Mouse (Mus musculus): ENCODE data around the gene Erbb4. TPM values are rescaled to one million over a fixed set of nuclear protein-coding genes. Genes with fewer than 3 reads are reported as not detected.

The Erbb4 gene
- polyA plus RNA-seq, 1 experiment from 2014 or later, result 15.6 TPM

DNA sequence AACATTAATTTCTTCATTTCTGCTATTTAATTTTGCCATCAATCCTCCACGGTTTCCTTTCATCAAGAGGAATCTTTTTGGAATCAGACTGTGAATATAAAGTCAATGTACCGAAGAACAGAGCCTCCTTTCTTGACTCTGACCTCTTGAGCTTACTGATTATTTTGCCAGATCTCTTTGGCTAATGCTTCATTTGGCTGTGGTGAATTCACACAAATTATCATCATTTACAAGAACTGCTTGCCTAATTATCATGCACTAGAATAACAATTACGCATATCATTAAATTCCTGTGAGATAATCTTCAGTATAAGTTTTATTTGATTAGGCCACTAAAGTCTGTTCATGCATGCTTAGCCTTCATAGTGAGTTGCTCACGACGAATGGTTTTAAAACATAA lies 345.4 kb downstream of the Erbb4 start:
- H3K9ac ChIP-seq (replicated peaks; ENCODE audit: low read depth, low read length), result no peak overlapping the region
- no peak overlapping the region for H3K27ac ChIP-seq (ENCODE audit: low read length)
- H3K4me3 ChIP-seq (replicated peaks; ENCODE audit: low read length), result no peak overlapping the region
- no peak for ATAC-seq
- 0 out of 2 replicates have a peak, but pooled peaks cover 2% of the 10 kb centered on the region for H3K4me1 ChIP-seq (replicated peaks; ENCODE audit: control insufficient read depth, insufficient read depth, low read length)
- no peaks in the 10 kb centered on the region for H3K27me3 ChIP-seq (replicated peaks; ENCODE audit: control insufficient read depth, insufficient read depth, low read length)
- H3K9me3 ChIP-seq (ENCODE audit: control insufficient read depth, low read length), result no peaks in the 10 kb centered on the region
- H3K4me2 ChIP-seq (ENCODE audit: low read length), result no peak overlapping the region
- WGBS, result 35% methylated on average over 5 of the region's 5 CpGs
- no peaks in the 10 kb centered on the region for H3K36me3 ChIP-seq (ENCODE audit: control insufficient read depth, insufficient read depth)

DNA sequence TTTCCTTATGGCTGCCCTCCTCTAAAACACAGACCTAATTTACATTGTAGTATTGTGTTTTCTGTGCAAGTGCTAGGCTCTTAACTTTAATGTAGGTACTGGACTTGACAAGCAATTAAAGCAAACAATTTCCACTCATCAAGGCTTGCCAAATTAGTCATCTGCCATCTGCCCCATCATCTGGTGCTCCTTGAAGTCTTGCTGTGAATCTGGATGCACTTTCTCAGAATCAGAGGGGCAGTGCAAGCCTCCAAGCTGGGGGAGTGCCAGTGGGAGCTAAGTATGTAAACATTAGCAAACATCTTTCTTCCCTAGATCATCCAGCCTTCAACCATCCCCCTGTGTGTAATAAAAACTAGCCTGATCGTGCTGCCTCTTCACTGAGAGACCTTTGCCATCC lies 358.9 kb downstream of the Erbb4 start:
- Histone ChIP-seq H3K4me3 (replicated peaks; ENCODE audit: low read length) (no peak overlapping the region), H3K4me1 (replicated peaks; ENCODE audit: control insufficient read depth, insufficient read depth, low read length) (peaks cover 4% of the 10 kb centered on the region; the same call in 1 of the 2 replicates), H3K9ac (replicated peaks; ENCODE audit: low read depth, low read length) (no peak overlapping the region), H3K9me3 (ENCODE audit: control insufficient read depth, low read length) (no peaks in the 10 kb centered on the region), H3K4me2 (ENCODE audit: low read length) (no peak overlapping the region), H3K27ac (ENCODE audit: low read length) (no peak overlapping the region), H3K27me3 (replicated peaks; ENCODE audit: control insufficient read depth, insufficient read depth, low read length) (no peaks in the 10 kb centered on the region), H3K36me3 (ENCODE audit: control insufficient read depth, insufficient read depth) (no peaks in the 10 kb centered on the region)
- 9% methylated on average over 1 of the region's 1 CpGs for WGBS
- peak; percentile 85 for ATAC-seq

GRCm38 (mm10) chr1:68681478-68681877 lies 426.4 kb downstream of the Erbb4 start:
- H3K4me1 ChIP-seq (replicated peaks; ENCODE audit: control insufficient read depth, insufficient read depth, low read length), result no peaks in the 10 kb centered on the region
- H3K36me3 ChIP-seq (ENCODE audit: control insufficient read depth, insufficient read depth), result no peaks in the 10 kb centered on the region
- H3K4me2 ChIP-seq (ENCODE audit: low read length), result no peak overlapping the region
- no peaks in the 10 kb centered on the region for H3K27me3 ChIP-seq (replicated peaks; ENCODE audit: control insufficient read depth, insufficient read depth, low read length)
- H3K9ac ChIP-seq (replicated peaks; ENCODE audit: low read depth, low read length), result no peak overlapping the region
- H3K4me3 ChIP-seq (replicated peaks; ENCODE audit: low read length), result no peak overlapping the region
- ATAC-seq, result no peak
- H3K9me3 ChIP-seq (ENCODE audit: control insufficient read depth, low read length), result no peaks in the 10 kb centered on the region
- no peak overlapping the region for H3K27ac ChIP-seq (ENCODE audit: low read length)

GRCm38 (mm10) chr1:68674667-68675066 lies 433.2 kb downstream of the Erbb4 start:
- no peak overlapping the region for H3K4me2 ChIP-seq (ENCODE audit: low read length)
- no peaks in the 10 kb centered on the region for H3K27me3 ChIP-seq (replicated peaks; ENCODE audit: control insufficient read depth, insufficient read depth, low read length)
- H3K4me1 ChIP-seq (replicated peaks; ENCODE audit: control insufficient read depth, insufficient read depth, low read length), result no peaks in the 10 kb centered on the region
- H3K36me3 ChIP-seq (ENCODE audit: control insufficient read depth, insufficient read depth), result no peaks in the 10 kb centered on the region
- H3K9ac ChIP-seq (replicated peaks; ENCODE audit: low read depth, low read length), result no peak overlapping the region
- 80% methylated on average over 4 of the region's 4 CpGs for WGBS
- H3K27ac ChIP-seq (ENCODE audit: low read length), result no peak overlapping the region
- no peaks in the 10 kb centered on the region for H3K9me3 ChIP-seq (ENCODE audit: control insufficient read depth, low read length)
- no peak for ATAC-seq
- H3K4me3 ChIP-seq (replicated peaks; ENCODE audit: low read length), result no peak overlapping the region

GRCm38 (mm10) chr1:68666831-68667601 lies 440.8 kb downstream of the Erbb4 start:
- 0 out of 2 replicates have a peak, but pooled peaks cover 2% of the 10 kb centered on the region for H3K4me1 ChIP-seq (replicated peaks; ENCODE audit: control insufficient read depth, insufficient read depth, low read length)
- H3K27me3 ChIP-seq (replicated peaks; ENCODE audit: control insufficient read depth, insufficient read depth, low read length), result no peaks in the 10 kb centered on the region
- H3K4me3 ChIP-seq (replicated peaks; ENCODE audit: low read length), result no peak overlapping the region
- 35% methylated on average over 10 of the region's 10 CpGs for WGBS
- no peaks in the 10 kb centered on the region for H3K9me3 ChIP-seq (ENCODE audit: control insufficient read depth, low read length)
- peak; percentile 92 for ATAC-seq
- H3K4me2 ChIP-seq (ENCODE audit: low read length), result no peak overlapping the region
- H3K27ac ChIP-seq (ENCODE audit: low read length), result 0 out of 2 replicates have a peak overlapping the region, but pooled peaks have one; percentile 37
- H3K36me3 ChIP-seq (ENCODE audit: control insufficient read depth, insufficient read depth), result no peaks in the 10 kb centered on the region
- H3K9ac ChIP-seq (replicated peaks; ENCODE audit: low read depth, low read length), result no peak overlapping the region

DNA sequence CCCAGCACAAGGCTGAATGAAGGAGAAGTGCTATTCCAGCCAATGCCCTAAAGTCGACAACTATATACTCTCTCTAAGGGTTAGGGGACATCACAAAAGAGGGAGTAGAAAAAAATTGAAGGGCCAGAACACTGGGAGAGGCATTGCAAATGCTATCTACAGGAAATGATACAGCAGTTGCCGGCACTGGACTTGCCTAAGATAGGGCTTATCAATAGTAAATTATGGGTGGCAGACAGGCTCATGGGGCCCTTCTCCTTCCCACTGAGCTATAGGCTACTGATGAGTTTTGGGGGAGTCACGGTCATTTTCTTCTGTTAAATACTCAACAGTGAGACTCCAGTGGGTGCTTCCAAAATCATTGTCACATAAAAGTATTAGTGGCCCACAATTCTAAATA lies 517.4 kb downstream of the Erbb4 start:
- 99% methylated on average over 3 of the region's 3 CpGs for WGBS
- H3K9me3 ChIP-seq (ENCODE audit: control insufficient read depth, low read length), result no peaks in the 10 kb centered on the region
- no peak overlapping the region for H3K9ac ChIP-seq (replicated peaks; ENCODE audit: low read depth, low read length)
- H3K4me1 ChIP-seq (replicated peaks; ENCODE audit: control insufficient read depth, insufficient read depth, low read length), result no peaks in the 10 kb centered on the region
- H3K4me3 ChIP-seq (replicated peaks; ENCODE audit: low read length), result no peak overlapping the region
- H3K36me3 ChIP-seq (ENCODE audit: control insufficient read depth, insufficient read depth), result no peaks in the 10 kb centered on the region
- no peak overlapping the region for H3K27ac ChIP-seq (ENCODE audit: low read length)
- H3K4me2 ChIP-seq (ENCODE audit: low read length), result no peak overlapping the region
- H3K27me3 ChIP-seq (replicated peaks; ENCODE audit: control insufficient read depth, insufficient read depth, low read length), result no peaks in the 10 kb centered on the region
- no peak for ATAC-seq

- WGBS, result 30% methylated on average over 4 of the region's 4 CpGs
- no peaks in the 10 kb centered on the region for H3K36me3 ChIP-seq (ENCODE audit: control insufficient read depth, insufficient read depth)
- peaks cover 3% of the 10 kb centered on the region; the same call in 1 of the 2 replicates for H3K4me1 ChIP-seq (replicated peaks; ENCODE audit: control insufficient read depth, insufficient read depth, low read length)
- no peak overlapping the region for H3K27ac ChIP-seq (ENCODE audit: low read length)
- H3K4me3 ChIP-seq (replicated peaks; ENCODE audit: low read length), result no peak overlapping the region
- no peaks in the 10 kb centered on the region for H3K27me3 ChIP-seq (replicated peaks; ENCODE audit: control insufficient read depth, insufficient read depth, low read length)
- no peak overlapping the region for H3K9ac ChIP-seq (replicated peaks; ENCODE audit: low read depth, low read length)
- ATAC-seq, result 0 out of 2 replicates have a peak, but pooled peaks have one; percentile 50
- H3K9me3 ChIP-seq (ENCODE audit: control insufficient read depth, low read length), result no peaks in the 10 kb centered on the region
- H3K4me2 ChIP-seq (ENCODE audit: low read length), result no peak overlapping the region
These were observed 533.9 kb downstream of the Erbb4 start for GRCm38 (mm10) chr1:68573851-68574540.

- Histone ChIP-seq H3K4me2 (ENCODE audit: low read length) (no peak overlapping the region), H3K4me3 (replicated peaks; ENCODE audit: low read length) (no peak overlapping the region), H3K27me3 (replicated peaks; ENCODE audit: control insufficient read depth, insufficient read depth, low read length) (no peaks in the 10 kb centered on the region), H3K36me3 (ENCODE audit: control insufficient read depth, insufficient read depth) (no peaks in the 10 kb centered on the region), H3K9ac (replicated peaks; ENCODE audit: low read depth, low read length) (no peak overlapping the region), H3K4me1 (replicated peaks; ENCODE audit: control insufficient read depth, insufficient read depth, low read length) (peaks cover 3% of the 10 kb centered on the region; the same call in 1 of the 2 replicates), H3K9me3 (ENCODE audit: control insufficient read depth, low read length) (no peaks in the 10 kb centered on the region), H3K27ac (ENCODE audit: low read length) (no peak overlapping the region)
- ATAC-seq, result no peak
- WGBS, result 95% methylated on average over 1 of the region's 1 CpGs
These were observed 536.9 kb downstream of the Erbb4 start for GRCm38 (mm10) chr1:68570924-68571323.

GRCm38 (mm10) chr1:68542942-68543341 lies 564.9 kb downstream of the Erbb4 start:
- Histone ChIP-seq H3K4me1 (replicated peaks; ENCODE audit: control insufficient read depth, insufficient read depth, low read length) (no peaks in the 10 kb centered on the region), H3K27ac (ENCODE audit: low read length) (no peak overlapping the region), H3K27me3 (replicated peaks; ENCODE audit: control insufficient read depth, insufficient read depth, low read length) (no peaks in the 10 kb centered on the region), H3K9ac (replicated peaks; ENCODE audit: low read depth, low read length) (no peak overlapping the region), H3K9me3 (ENCODE audit: control insufficient read depth, low read length) (no peaks in the 10 kb centered on the region), H3K4me2 (ENCODE audit: low read length) (no peak overlapping the region), H3K36me3 (ENCODE audit: control insufficient read depth, insufficient read depth) (no peaks in the 10 kb centered on the region), H3K4me3 (replicated peaks; ENCODE audit: low read length) (no peak overlapping the region)
- 93% methylated on average over 4 of the region's 4 CpGs for WGBS
- no peak for ATAC-seq
